Mouse (Mus musculus): ENCODE data around the gene Fst. TPM values are rescaled to one million over a fixed set of nuclear protein-coding genes. Genes with fewer than 3 reads are reported as not detected.

Fst gene
- polyA plus RNA-seq, 1 experiment from 2014 or later, result 4.3 TPM

DNA sequence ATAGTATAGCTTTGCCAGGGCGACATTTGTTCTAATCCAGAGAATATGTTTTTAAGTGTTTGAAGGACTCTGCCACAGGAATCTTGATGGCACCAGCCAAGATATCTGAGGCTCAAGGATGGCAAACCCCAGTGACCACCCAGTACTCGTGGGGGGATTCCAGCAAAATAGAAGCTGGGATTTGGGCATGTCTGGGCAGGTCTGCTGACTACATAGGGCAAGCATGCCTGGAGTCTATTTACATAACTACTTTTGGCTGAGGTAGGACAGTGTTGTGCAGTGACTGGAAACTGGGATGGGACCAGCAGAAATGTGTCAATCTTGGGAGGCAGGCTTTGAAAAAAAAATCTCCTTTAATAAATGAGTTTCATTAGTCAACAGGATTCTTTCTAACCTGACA, 11.5 kb downstream of the Fst start:
- no peak for ATAC-seq (ENCODE audit: low read depth)
- WGBS (ENCODE audit: insufficient replicate concordance), result 53% methylated on average over 2 of the region's 2 CpGs
- H3K4me1 ChIP-seq (ENCODE audit: control insufficient read depth, low read depth, low read length), result no peaks in the 10 kb centered on the region
- no peak overlapping the region for H3K9ac ChIP-seq (ENCODE audit: low read depth, low read length)
- no peak overlapping the region for H3K4me2 ChIP-seq (ENCODE audit: low read depth, low read length)
- H3K27ac ChIP-seq (ENCODE audit: low read length), result no peak overlapping the region
- H3K27me3 ChIP-seq (ENCODE audit: control insufficient read depth, insufficient read depth, low read depth, low read length), result no peaks in the 10 kb centered on the region
- no peaks in the 10 kb centered on the region for H3K36me3 ChIP-seq (ENCODE audit: control insufficient read depth, insufficient read depth)
- H3K4me3 ChIP-seq (ENCODE audit: low read depth, low read length), result no peak overlapping the region
- no peaks in the 10 kb centered on the region for H3K9me3 ChIP-seq (replicated peaks; ENCODE audit: control insufficient read depth, low read length)

DNA sequence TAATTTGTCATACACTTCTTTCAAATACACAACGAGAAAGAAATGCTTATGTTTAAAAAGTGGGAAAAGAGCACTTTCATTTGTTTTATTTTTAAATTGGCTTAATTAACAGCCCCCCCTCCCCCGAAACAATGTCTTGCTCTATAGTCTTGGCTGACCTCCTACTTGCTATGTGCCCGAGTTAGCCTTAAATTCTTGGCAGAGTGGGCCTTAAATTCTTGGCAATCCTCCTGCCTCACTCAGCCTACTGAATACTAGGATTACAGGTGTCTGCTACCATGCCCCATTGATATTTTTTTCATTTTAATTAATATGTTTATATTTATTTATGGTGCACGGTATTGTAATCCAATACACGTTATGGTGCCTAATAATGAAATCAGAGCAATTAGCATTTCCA, 26.3 kb downstream of the Fst start:
- H3K4me2 ChIP-seq (ENCODE audit: low read depth, low read length), result no peak overlapping the region
- 63% methylated on average over 5 of the region's 5 CpGs for WGBS (ENCODE audit: insufficient replicate concordance)
- H3K9ac ChIP-seq (ENCODE audit: low read depth, low read length), result no peak overlapping the region
- ATAC-seq (ENCODE audit: low read depth), result no peak
- no peaks in the 10 kb centered on the region for H3K36me3 ChIP-seq (ENCODE audit: control insufficient read depth, insufficient read depth)
- H3K27ac ChIP-seq (ENCODE audit: low read length), result no peak overlapping the region
- no peak overlapping the region for H3K4me3 ChIP-seq (ENCODE audit: low read depth, low read length)
- H3K9me3 ChIP-seq (replicated peaks; ENCODE audit: control insufficient read depth, low read length), result no peaks in the 10 kb centered on the region
- H3K27me3 ChIP-seq (ENCODE audit: control insufficient read depth, insufficient read depth, low read depth, low read length), result no peaks in the 10 kb centered on the region
- no peaks in the 10 kb centered on the region for H3K4me1 ChIP-seq (ENCODE audit: control insufficient read depth, low read depth, low read length)

DNA sequence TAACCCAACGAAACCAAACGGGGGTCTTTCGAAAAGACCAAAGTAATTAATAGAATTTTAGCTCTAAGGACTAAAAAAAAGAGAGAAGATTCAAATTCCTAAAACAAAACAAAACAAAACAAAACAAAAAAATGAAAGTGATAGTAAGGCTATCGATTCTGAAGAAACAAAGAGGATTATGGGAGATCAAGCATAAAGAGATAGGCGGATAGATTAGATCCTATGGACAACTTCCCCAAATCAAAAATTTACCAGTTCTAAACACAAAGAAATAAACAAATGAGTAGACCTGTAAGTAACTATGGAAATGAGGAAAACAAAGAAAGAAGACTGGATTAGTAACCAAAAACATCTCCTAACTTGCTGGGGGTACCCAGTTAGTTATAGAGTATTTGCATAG, 33.5 kb downstream of the Fst start:
- no peak overlapping the region for H3K9ac ChIP-seq (ENCODE audit: low read depth, low read length)
- no peak for ATAC-seq (ENCODE audit: low read depth)
- no peaks in the 10 kb centered on the region for H3K4me1 ChIP-seq (ENCODE audit: control insufficient read depth, low read depth, low read length)
- H3K4me2 ChIP-seq (ENCODE audit: low read depth, low read length), result no peak overlapping the region
- no peak overlapping the region for H3K4me3 ChIP-seq (ENCODE audit: low read depth, low read length)
- no peaks in the 10 kb centered on the region for H3K27me3 ChIP-seq (ENCODE audit: control insufficient read depth, insufficient read depth, low read depth, low read length)
- H3K9me3 ChIP-seq (replicated peaks; ENCODE audit: control insufficient read depth, low read length), result no peaks in the 10 kb centered on the region
- no peaks in the 10 kb centered on the region for H3K36me3 ChIP-seq (ENCODE audit: control insufficient read depth, insufficient read depth)
- H3K27ac ChIP-seq (ENCODE audit: low read length), result no peak overlapping the region
- 81% methylated on average over 5 of the region's 5 CpGs for WGBS (ENCODE audit: insufficient replicate concordance)

DNA sequence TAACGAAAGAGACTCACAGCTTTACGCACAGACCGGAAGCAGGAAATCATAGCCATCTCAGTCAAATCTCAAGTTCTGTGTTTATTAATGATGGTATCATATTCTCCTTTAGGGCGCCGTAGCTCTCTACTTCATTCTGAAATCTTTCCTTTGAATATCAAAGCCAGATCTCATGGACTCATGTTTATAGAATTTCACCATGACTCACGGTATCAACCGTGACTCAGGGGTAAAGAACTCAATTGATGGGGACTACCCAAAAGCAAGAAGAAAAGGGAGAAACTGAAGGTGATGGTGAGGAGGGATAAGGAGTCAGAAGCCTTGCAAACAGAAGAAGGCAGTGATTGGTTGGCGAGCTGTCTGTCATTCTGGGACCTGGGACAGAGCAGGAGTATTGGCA, 38.5 kb downstream of the Fst start:
- no peaks in the 10 kb centered on the region for H3K4me1 ChIP-seq (ENCODE audit: control insufficient read depth, low read depth, low read length)
- no peak overlapping the region for H3K4me3 ChIP-seq (ENCODE audit: low read depth, low read length)
- H3K27ac ChIP-seq (ENCODE audit: low read length), result no peak overlapping the region
- no peaks in the 10 kb centered on the region for H3K36me3 ChIP-seq (ENCODE audit: control insufficient read depth, insufficient read depth)
- 65% methylated on average over 8 of the region's 8 CpGs for WGBS (ENCODE audit: insufficient replicate concordance)
- H3K27me3 ChIP-seq (ENCODE audit: control insufficient read depth, insufficient read depth, low read depth, low read length), result no peaks in the 10 kb centered on the region
- no peak for ATAC-seq (ENCODE audit: low read depth)
- H3K9ac ChIP-seq (ENCODE audit: low read depth, low read length), result no peak overlapping the region
- no peaks in the 10 kb centered on the region for H3K9me3 ChIP-seq (replicated peaks; ENCODE audit: control insufficient read depth, low read length)
- no peak overlapping the region for H3K4me2 ChIP-seq (ENCODE audit: low read depth, low read length)

DNA sequence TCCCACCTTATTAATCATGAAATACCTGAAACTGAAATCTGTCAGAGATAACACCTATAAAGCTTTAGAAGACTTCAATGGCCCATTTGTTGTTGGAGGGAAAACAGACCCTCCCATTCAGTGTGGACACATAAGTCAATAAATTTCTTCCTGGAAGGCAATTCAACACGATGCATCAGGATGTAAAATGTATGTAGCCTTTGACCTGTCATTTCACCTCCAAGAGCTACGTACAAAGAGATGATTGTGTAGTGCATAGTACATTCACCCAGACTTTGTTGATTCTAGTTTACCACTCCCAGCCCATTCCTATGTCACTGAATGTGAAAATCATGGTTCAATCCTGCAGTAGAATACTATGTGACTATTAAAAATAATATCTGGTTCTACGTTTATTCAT, 39.4 kb downstream of the Fst start:
- ATAC-seq (ENCODE audit: low read depth), result no peak
- no peaks in the 10 kb centered on the region for H3K27me3 ChIP-seq (ENCODE audit: control insufficient read depth, insufficient read depth, low read depth, low read length)
- H3K4me3 ChIP-seq (ENCODE audit: low read depth, low read length), result no peak overlapping the region
- no peak overlapping the region for H3K4me2 ChIP-seq (ENCODE audit: low read depth, low read length)
- no peaks in the 10 kb centered on the region for H3K4me1 ChIP-seq (ENCODE audit: control insufficient read depth, low read depth, low read length)
- no peaks in the 10 kb centered on the region for H3K9me3 ChIP-seq (replicated peaks; ENCODE audit: control insufficient read depth, low read length)
- no peak overlapping the region for H3K27ac ChIP-seq (ENCODE audit: low read length)
- 60% methylated on average over 3 of the region's 3 CpGs for WGBS (ENCODE audit: insufficient replicate concordance)
- H3K36me3 ChIP-seq (ENCODE audit: control insufficient read depth, insufficient read depth), result no peaks in the 10 kb centered on the region
- H3K9ac ChIP-seq (ENCODE audit: low read depth, low read length), result no peak overlapping the region

DNA sequence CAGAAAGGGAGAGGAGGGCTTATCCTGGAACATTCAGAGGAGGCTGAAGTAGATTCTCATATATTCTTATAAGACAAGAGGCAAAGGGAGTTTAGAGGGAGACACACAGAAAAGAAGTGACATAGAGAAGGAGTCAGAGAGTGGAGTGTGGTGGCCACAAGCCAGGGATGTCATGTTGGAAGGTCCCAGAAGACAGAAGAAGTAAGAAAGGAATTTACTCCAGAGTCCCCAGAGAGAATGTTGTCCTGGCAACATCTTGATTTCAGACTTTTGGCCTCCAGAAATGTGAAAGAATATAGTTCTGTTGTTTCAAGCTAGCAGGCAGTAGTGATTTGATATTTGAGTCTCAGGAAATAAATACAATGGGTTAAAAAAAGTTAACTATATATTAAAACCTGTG, 46.4 kb downstream of the Fst start:
- Histone ChIP-seq H3K4me2 (ENCODE audit: low read depth, low read length) (no peak overlapping the region), H3K27ac (ENCODE audit: low read length) (no peak overlapping the region), H3K4me3 (ENCODE audit: low read depth, low read length) (no peak overlapping the region), H3K9me3 (replicated peaks; ENCODE audit: control insufficient read depth, low read length) (no peaks in the 10 kb centered on the region), H3K9ac (ENCODE audit: low read depth, low read length) (no peak overlapping the region), H3K27me3 (ENCODE audit: control insufficient read depth, insufficient read depth, low read depth, low read length) (no peaks in the 10 kb centered on the region), H3K4me1 (ENCODE audit: control insufficient read depth, low read depth, low read length) (no peaks in the 10 kb centered on the region), H3K36me3 (ENCODE audit: control insufficient read depth, insufficient read depth) (no peaks in the 10 kb centered on the region)
- ATAC-seq (ENCODE audit: low read depth), result no peak

DNA sequence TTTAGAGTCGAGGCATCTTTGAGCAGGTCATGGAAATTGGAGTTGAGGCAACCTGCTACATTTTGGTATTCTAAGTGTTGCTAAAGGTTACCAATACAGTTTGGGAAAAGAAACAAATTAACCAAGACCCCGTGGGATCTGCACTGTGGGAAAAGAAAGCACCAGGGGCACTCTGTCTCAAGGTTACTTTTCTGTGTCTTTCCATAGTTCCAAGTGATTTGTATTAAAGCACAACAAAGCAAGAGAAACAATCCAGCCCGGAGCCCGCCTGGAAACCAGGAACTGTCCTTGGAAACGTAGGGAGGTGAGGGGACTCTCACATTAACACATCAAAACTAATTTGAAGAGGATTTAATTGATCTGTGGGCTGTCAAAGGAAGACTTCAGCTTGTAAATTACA, 51.9 kb downstream of the Fst start:
- Histone ChIP-seq H3K27ac (ENCODE audit: low read length) (no peak overlapping the region), H3K36me3 (ENCODE audit: control insufficient read depth, insufficient read depth) (no peaks in the 10 kb centered on the region), H3K4me2 (ENCODE audit: low read depth, low read length) (no peak overlapping the region), H3K4me3 (ENCODE audit: low read depth, low read length) (no peak overlapping the region), H3K9ac (ENCODE audit: low read depth, low read length) (no peak overlapping the region), H3K9me3 (replicated peaks; ENCODE audit: control insufficient read depth, low read length) (no peaks in the 10 kb centered on the region), H3K27me3 (ENCODE audit: control insufficient read depth, insufficient read depth, low read depth, low read length) (no peaks in the 10 kb centered on the region), H3K4me1 (ENCODE audit: control insufficient read depth, low read depth, low read length) (no peaks in the 10 kb centered on the region)
- WGBS (ENCODE audit: insufficient replicate concordance), result 32% methylated on average over 5 of the region's 5 CpGs
- ATAC-seq (ENCODE audit: low read depth), result no peak

DNA sequence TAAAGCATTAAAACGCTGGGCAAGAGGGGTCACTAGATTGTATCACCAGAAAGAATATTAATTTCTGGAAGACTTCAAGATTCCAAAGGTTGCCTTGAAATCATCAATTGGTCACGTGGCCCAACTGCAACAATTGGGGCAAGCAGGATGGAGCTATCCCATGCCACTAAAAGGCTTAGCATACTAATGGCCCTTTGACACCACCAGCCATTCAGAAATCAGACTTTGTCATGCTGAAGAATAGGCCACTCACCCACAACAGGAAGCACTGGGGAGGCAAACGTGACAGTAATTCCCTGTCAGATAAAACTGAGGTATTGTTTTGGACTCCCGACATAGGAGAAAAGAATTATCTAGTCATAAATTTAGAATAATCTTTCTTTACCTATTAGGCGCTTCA, 52.3 kb downstream of the Fst start:
- no peaks in the 10 kb centered on the region for H3K27me3 ChIP-seq (ENCODE audit: control insufficient read depth, insufficient read depth, low read depth, low read length)
- H3K9me3 ChIP-seq (replicated peaks; ENCODE audit: control insufficient read depth, low read length), result no peaks in the 10 kb centered on the region
- no peak overlapping the region for H3K4me3 ChIP-seq (ENCODE audit: low read depth, low read length)
- H3K36me3 ChIP-seq (ENCODE audit: control insufficient read depth, insufficient read depth), result no peaks in the 10 kb centered on the region
- H3K4me1 ChIP-seq (ENCODE audit: control insufficient read depth, low read depth, low read length), result no peaks in the 10 kb centered on the region
- H3K4me2 ChIP-seq (ENCODE audit: low read depth, low read length), result no peak overlapping the region
- ATAC-seq (ENCODE audit: low read depth), result no peak
- H3K27ac ChIP-seq (ENCODE audit: low read length), result no peak overlapping the region
- WGBS (ENCODE audit: insufficient replicate concordance), result 16% methylated on average over 5 of the region's 5 CpGs
- H3K9ac ChIP-seq (ENCODE audit: low read depth, low read length), result no peak overlapping the region

DNA sequence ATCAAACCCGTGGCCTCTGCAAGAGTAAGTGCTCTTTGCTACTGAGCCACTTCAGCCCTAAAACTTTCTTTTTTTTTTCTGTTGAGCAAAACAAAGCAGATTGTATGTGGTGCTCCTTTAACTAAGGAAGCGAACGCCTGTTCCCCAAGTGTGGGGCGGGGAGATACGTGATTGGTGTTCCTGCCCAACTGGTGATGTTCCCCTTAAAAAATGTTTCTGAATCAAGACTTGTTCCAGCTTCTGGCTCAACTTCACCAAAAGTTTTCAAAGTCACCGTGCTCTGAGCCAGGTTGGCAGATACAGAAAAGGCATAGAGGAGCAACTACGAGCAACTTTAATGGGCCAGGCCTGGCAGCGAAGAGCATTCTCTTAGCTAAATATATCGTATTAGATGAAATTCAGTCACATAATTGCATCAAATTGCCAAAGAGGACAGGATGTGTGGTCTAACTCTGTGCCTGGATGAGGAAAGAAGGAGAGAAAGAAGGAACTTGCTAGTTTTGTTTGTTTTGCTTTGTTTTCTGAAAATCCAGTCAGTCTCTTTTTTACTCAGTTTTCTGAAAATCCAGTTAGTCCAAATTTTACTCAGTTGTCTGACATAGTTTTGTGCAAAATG, 53.5 kb downstream of the Fst start:
- no peak overlapping the region for H3K9ac ChIP-seq (ENCODE audit: low read depth, low read length)
- no peaks in the 10 kb centered on the region for H3K27me3 ChIP-seq (ENCODE audit: control insufficient read depth, insufficient read depth, low read depth, low read length)
- H3K4me2 ChIP-seq (ENCODE audit: low read depth, low read length), result no peak overlapping the region
- WGBS (ENCODE audit: insufficient replicate concordance), result 76% methylated on average over 9 of the region's 9 CpGs
- no peak overlapping the region for H3K27ac ChIP-seq (ENCODE audit: low read length)
- no peaks in the 10 kb centered on the region for H3K4me1 ChIP-seq (ENCODE audit: control insufficient read depth, low read depth, low read length)
- no peak overlapping the region for H3K4me3 ChIP-seq (ENCODE audit: low read depth, low read length)
- no peaks in the 10 kb centered on the region for H3K9me3 ChIP-seq (replicated peaks; ENCODE audit: control insufficient read depth, low read length)
- ATAC-seq (ENCODE audit: low read depth), result no peak
- H3K36me3 ChIP-seq (ENCODE audit: control insufficient read depth, insufficient read depth), result no peaks in the 10 kb centered on the region
